Mouse (Mus musculus): ENCODE measurements around the gene Ppp1r9a.

The Ppp1r9a gene

DNA sequence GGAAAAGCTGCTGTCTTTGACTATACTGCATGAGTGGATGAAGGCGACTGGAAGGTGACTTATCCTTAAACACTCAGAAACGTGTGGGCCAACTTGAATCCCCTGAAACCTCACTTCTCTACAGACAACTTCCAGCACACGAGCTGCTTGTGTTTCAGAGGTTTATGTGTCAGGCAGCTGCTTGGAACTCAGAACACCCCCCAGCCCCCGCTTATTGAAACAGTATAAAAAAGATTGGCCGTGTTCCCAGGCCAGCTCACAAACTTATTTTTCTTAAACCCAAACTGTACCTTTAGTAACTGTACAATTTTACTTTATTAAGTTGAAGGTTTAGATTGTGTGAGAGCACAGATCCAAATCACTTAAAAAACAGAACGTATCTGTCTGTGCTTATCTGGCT, 53.9 kb downstream of the Ppp1r9a start:
- no peak for DNase-seq (ENCODE audit: low spot score in 2 of 2)

GRCm38 (mm10) chr6:4962197-4962596, 59.5 kb downstream of the Ppp1r9a start:
- DNase-seq (ENCODE audit: low spot score in 2 of 2): no peak

- no peak for DNase-seq (ENCODE audit: low spot score in 2 of 2)
Observed at GRCm38 (mm10) chr6:4963049-4963448, 60.3 kb downstream of the Ppp1r9a start.

DNA sequence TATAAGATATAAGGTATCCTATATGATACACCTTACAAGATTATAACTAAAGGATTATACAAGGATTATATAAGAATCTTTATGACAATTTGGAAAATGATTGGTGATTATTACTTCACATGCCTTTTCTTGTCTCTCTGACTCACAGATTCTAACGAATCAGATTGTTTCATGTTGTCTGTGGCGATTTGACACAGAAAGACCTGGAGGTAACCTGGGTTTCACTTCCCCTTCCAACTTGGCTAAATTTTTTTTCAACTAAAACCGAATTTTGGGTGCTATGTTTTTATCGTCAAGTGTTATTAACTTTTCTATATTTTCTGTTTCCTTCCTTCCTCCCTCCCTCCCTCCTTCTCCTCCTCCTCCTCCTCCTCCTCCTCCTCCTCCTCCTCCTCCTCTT, 64.5 kb downstream of the Ppp1r9a start:
- DNase-seq (ENCODE audit: low spot score in 2 of 2): no peak

DNA sequence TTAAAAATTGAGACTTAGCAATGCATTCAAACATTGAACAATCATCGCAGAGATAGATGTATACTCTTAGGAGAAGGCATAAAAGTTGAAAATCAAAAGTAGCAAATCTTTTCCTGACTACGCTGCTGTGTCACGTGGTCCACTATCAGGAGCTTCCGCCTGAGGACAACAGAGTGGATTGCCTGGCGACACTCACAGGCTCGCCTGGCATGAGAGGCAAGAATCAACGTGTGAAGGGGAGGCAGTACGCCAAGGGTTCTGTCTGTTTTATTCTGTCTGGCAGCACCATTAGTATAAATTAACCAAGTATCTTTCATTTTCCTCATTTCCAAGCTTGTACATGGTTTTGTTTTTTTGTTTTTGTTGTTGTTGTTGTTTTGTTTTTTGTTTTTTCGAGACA, 68.5 kb downstream of the Ppp1r9a start:
- no peak for DNase-seq (ENCODE audit: low spot score in 2 of 2)

- DNase-seq (ENCODE audit: low spot score in 2 of 2): no peak
Observed at GRCm38 (mm10) chr6:4972808-4973207, 70.1 kb downstream of the Ppp1r9a start.

DNA sequence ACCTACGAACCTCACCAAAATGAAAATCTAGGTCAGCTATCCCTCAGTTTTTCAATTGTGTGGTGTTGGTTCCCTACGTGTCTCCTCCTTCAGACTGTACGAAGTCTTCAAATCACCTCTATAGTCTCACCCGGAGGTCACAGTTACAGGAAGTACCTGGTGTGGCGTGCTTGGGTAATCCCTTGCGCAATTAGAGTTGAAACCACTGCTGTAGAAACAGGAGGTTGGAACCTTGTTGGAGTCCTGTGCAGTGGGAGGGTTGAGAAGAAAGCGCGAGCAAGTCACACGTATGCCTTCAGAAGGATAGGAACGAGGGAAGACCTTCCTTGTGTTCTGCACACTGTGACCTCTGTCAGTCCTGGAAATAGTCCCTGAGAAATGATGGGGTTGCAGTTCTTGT, 70.6 kb downstream of the Ppp1r9a start:
- DNase-seq (ENCODE audit: low spot score in 2 of 2): no peak

- DNase-seq (ENCODE audit: low spot score in 2 of 2): no peak
Observed at GRCm38 (mm10) chr6:4977515-4977914, 74.8 kb downstream of the Ppp1r9a start.

DNA sequence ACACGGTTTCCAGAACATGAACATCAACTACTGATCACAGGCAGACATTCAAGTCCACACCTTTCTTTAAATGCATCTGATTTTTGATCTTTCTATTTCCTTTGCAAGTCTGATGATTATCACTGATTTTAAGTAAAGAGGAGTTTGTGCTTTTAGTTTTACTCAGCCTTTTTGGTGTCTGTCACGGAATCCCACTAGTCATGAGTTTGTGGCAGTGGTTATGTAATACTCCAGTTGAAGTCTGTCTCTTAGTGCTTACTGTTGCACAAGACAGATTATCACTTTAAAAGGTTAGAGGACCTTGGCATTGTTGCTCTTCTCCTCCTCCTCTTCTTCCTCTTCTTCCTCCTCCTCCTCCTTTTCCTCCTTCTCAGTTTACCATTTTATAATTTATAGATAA, 75.5 kb downstream of the Ppp1r9a start:
- no peak for DNase-seq (ENCODE audit: low spot score in 2 of 2)

DNA sequence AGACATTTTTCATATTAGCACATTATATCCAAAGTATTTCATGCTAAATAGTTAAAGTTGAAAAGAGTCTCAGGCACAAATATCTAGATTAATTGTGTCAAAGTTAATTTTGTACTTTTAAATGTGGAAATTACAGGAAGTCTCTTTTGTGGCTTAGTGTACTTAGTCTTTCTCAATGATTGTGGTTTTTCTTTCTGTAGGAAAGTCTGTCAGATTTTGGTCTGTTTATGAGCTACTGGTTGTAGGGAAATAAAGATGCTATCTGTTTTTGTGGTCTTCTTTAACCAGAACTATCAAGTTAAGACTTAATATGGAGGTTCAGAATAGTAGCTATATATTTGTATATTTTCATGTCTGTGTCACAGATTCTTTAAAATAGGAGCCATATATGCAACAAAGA, 76.2 kb downstream of the Ppp1r9a start:
- no peak for DNase-seq (ENCODE audit: low spot score in 2 of 2)

- no peak for DNase-seq (ENCODE audit: low spot score in 2 of 2)
Observed at GRCm38 (mm10) chr6:4980113-4980512, 77.4 kb downstream of the Ppp1r9a start.

DNA sequence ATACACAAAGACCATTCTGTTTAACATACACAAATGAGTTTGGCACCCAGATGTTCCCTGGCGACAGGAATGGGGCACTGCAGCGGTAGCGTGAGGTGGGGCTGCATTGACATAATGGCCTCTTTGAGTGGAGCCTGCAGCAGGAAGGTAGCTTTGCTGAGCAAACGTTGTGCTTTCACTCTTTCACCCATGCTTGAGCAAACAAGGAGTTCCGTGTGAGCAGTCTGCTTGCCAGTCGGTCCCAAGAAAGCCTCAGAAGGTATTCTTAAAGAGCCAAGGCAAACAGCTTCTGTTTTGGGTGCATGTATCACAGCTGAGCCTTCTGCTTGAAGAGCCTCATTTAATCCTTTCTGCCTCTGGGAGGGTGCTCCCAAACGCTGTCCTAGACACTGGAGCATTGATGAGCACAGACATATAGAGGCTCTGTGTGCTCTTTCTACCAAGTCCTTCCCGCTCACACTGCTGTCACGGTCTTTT, 80.0 kb downstream of the Ppp1r9a start:
- DNase-seq (ENCODE audit: low spot score in 2 of 2): no peak

GRCm38 (mm10) chr6:4985668-4986067, 83.0 kb downstream of the Ppp1r9a start:
- no peak for DNase-seq (ENCODE audit: low spot score in 2 of 2)

DNA sequence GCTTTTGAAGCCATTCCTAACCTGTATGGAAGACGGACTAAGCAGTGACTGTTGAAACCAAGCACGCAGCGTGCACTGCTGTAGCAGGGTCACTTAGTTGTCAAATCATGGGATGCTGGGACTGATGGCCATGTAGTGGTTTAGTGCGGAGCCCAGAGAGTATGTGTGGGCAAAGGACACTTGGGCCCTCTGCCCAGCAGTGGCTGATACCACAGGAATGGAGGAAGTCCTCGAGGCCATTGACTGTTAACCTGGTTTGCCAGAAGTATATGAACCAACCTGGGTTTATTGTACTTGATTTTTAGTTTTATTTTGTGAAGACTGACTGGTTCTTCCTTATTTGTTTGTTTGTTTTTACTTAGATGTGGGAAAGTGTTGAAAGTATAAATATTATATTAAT, 84.4 kb downstream of the Ppp1r9a start:
- DNase-seq (ENCODE audit: low spot score in 2 of 2): no peak

DNA sequence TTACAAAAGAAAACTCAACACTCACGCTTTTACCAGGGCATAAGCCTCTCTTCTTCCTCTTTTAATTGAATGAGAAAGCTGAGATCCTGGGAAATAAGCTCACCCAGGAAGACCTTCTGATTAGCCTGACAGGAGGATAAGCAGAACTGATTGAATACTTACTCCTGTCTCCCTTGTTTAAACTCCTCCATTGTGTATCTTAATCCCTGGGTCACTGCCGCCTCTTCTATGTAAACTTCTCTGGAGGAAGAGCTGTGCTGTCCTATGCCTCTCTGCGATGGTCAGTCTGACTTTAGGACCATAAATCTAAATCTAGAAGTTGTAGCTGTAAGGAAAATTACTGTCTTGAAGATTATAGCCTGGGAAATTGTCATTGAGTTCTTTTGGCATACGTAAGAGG, 86.0 kb downstream of the Ppp1r9a start:
- no peak for DNase-seq (ENCODE audit: low spot score in 2 of 2)

- no peak for DNase-seq (ENCODE audit: low spot score in 2 of 2)
Observed at GRCm38 (mm10) chr6:4992308-4992707, 89.6 kb downstream of the Ppp1r9a start.

GRCm38 (mm10) chr6:4993600-4994160, 91.0 kb downstream of the Ppp1r9a start:
- no peak for DNase-seq (ENCODE audit: low spot score in 2 of 2)

GRCm38 (mm10) chr6:4994161-4994919, 91.6 kb downstream of the Ppp1r9a start:
- DNase-seq (ENCODE audit: low spot score in 2 of 2): no peak

- no peak for DNase-seq (ENCODE audit: low spot score in 2 of 2)
Observed at GRCm38 (mm10) chr6:4997599-4997998, 94.9 kb downstream of the Ppp1r9a start.

DNA sequence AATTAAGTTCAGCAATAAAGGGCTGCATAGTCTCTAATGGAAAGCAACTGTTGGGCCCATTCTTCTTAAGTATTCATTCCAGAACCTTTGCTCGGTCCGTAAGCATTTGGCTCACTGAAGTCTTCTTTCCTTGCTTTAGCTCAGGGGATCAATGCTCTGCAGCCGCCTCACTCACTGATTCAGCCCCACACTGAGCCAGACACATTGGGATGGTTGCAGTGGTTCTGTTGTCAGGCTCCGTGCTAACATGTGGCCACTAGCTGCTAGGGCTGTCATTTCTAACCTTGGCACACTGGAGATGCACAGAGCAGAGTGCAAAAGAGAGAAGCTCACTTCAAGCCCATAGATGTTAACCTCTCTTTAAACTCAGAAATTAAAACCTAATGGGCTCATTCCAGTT, 96.2 kb downstream of the Ppp1r9a start:
- no peak for DNase-seq (ENCODE audit: low spot score in 2 of 2)

GRCm38 (mm10) chr6:5000788-5001187, 98.1 kb downstream of the Ppp1r9a start:
- DNase-seq (ENCODE audit: low spot score in 2 of 2): no peak

GRCm38 (mm10) chr6:5005491-5006275, 103.0 kb downstream of the Ppp1r9a start:
- no peak for DNase-seq (ENCODE audit: low spot score in 2 of 2)
